Mouse (Mus musculus): Measurements from ENCODE around the gene Rras. TPM values are rescaled to one million over a fixed set of nuclear protein-coding genes. Genes with fewer than 3 reads are reported as not detected.
A peak's percentile ranks its signal among the peaks of the same experiment; 100 is the strongest.

Gene Rras
- total RNA-seq, 2 experiments from 2014 or later = 119 to 123 TPM

GRCm38 (mm10) chr7:45050945-45051600 lies 33.3 kb downstream of the Rras start:
- peak; percentile 63 to 83 for DNase-seq (ENCODE audit: low spot score in 2 of 2)

GRCm38 (mm10) chr7:45051601-45051974 lies 33.8 kb downstream of the Rras start:
- no peak for DNase-seq (ENCODE audit: low spot score in 2 of 2)

- DNase-seq (ENCODE audit: low spot score in 2 of 2) = peak in 1 of 2 experiments; percentile 53
Observed at GRCm38 (mm10) chr7:45052181-45052861, 34.6 kb downstream of the Rras start.

DNA sequence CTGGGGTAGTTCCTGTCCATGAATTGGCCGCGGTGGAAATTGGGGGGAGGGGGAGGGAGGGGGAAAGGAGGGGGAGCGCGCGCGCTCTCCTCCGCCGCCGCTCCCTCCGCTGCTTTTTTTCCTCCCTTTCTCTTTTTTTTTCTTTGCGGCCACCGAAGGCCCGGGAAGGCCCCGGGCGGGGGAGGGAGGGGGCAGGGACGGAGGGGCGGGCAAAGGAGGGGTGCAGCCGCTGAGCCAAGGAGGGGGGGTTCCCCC lies 35.0 kb downstream of the Rras start, which contains the start of gene Prr12:
Gene Prr12, minus strand, starts transcription at position 20 of the 255 bp plus-strand sequence.
- no peak for DNase-seq (ENCODE audit: low spot score in 2 of 2)

GRCm38 (mm10) chr7:45053117-45053930 lies 35.6 kb downstream of the Rras start:
- peak in 1 of 2 experiments; percentile 80 for DNase-seq (ENCODE audit: low spot score in 2 of 2)

GRCm38 (mm10) chr7:45053931-45054510 lies 36.3 kb downstream of the Rras start:
- peak; percentile 78 to 90 for DNase-seq (ENCODE audit: low spot score in 2 of 2)

DNA sequence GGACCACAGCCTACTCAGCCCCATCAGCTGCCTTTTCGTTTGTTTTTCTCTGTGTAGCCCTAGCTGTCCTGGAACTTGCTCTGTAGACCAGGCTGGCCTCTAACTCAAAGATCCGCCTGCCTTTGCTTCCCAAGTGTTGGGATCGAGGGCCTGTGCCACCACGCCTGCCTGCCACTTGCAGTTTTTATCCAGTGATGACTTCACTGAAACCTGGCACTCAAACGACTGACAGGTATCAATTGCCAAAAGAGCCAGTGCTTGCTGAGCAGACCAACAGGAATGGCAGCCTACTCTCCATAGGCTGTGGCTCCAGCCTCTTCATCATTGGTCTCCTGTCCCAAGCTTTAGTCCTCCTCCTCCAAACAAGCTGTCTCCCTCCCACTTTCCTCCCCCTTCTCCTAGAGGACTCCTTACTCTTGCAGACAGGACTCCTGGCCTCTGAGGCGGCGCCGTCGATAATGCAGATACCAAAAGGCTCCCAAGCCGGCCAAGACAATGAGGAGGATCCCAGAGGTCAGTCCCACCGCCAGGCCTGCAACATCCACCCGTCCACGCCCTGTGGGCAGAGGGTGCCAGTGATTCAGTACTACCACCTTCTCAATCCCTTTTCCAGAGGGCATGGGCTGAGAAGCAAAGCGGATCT lies 38.7 kb downstream of the Rras start:
- no peak for DNase-seq (ENCODE audit: low spot score in 2 of 2)

- DNase-seq (ENCODE audit: low spot score in 2 of 2) = no peak
Observed at GRCm38 (mm10) chr7:45056972-45057348, 39.2 kb downstream of the Rras start.

DNA sequence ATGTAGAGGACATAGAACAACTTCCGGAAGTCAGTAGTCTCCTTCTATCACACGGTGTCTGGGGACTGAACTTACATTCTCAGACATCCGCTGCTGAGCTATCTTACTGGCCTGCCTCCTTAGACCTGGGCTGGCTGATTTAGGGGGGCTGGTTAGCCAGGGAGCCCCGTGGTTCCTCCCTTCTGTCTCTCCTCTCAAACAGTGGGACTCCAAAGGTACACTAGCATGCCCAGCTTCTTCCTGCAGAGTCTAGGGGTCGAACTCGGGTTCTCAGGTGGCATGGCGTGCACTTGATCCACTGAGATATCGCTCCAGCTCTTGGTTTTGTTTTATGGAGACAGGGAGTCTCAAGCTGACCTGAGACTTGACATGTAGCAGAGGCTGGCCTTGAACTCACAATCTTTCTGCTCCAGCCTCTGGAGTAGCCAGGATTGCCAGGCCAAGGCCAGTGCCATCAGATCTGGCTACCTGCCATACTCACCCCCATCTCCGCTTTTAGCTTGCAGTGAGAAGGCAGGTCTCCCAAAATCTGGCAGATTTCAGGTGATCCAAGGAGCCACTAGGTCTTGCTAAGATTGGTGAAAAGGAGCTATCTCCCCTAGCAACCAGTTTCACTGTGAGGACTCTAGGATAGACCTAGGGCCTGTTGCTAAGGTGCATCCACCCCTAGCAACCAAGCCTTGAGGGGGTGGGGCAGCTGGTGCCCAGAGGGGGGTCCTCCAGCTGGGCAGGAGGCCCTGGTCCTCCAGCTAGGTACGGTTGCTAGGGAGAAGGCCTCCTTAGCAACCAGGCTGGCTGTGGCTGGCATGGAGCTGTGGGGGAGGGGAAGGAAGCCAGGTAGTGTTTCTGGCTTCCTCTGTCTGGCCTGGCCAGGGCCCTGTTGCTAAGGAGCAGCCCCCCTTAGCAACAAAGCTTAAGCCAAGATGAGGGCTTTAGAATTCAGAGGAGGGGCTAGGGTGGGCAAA lies 41.1 kb downstream of the Rras start:
- DNase-seq (ENCODE audit: low spot score in 2 of 2) = no peak

DNA sequence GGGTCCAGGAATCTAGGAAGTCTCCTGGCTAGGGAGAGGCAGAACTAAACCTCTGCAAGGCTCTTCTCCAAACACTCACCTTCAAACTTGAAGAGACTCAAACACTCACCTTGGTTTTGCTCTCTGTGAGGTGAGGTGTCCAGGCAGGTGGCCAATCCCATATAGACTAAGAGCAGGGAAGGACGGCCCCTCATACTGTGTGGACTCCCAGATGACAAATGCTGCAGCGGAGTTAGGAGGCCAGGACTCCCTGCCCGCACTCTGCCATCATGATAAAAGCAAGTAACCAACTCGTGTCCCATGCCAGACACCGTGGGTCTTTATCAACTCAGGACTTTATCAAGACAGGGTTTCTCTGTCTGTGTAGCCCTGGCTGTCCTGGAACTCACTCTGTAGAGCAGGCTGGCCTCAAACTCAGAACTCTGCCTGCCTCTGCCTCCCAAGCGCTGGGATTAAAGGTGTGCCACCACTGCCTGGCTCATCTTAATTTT lies 42.9 kb downstream of the Rras start:
- no peak for DNase-seq (ENCODE audit: low spot score in 2 of 2)

GRCm38 (mm10) chr7:45061532-45062075 lies 43.8 kb downstream of the Rras start:
- DNase-seq (ENCODE audit: low spot score in 2 of 2) = no peak

DNA sequence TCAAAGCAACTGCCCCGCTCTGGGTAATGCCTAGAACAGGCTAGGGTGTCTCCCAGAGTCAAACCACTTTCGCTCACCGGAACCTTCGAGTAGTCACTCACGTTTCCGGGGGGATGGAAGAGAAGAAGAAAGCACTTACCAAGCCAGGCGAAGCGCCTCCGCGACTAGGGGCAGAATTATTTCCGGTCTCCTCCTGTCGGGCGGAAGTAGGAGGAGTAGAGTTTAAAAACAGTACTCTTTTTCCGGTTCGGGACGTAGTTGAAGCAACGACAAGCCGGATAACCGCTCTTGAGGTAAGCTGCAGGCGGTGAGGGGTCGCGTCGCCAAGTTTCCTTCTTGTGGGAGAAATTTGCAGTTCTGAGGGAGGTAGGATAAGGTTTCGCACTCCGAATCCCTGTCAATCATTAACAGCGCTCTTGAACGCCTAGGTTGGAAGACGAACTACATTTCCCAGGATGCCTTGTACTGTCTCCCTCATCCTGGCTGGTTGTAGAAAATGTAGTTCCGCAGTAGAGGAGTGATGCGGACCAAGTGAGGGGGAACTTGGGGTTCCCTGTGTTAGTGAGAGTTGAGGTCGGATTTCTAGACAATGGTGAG lies 44.6 kb downstream of the Rras start, which contains the start of the genes Nosip and Prrg2:
Gene Nosip, plus strand, starts transcription at position 191 of the 597 bp plus-strand sequence.
Gene Prrg2, minus strand, starts transcription at position 439 of the 597 bp plus-strand sequence.
- peak; percentile 81 to 90 for DNase-seq (ENCODE audit: low spot score in 2 of 2)

GRCm38 (mm10) chr7:45067190-45067999 lies 49.6 kb downstream of the Rras start:
- DNase-seq (ENCODE audit: low spot score in 2 of 2) = no peak

GRCm38 (mm10) chr7:45068000-45068318 lies 50.2 kb downstream of the Rras start:
- no peak for DNase-seq (ENCODE audit: low spot score in 2 of 2)

- no peak for DNase-seq (ENCODE audit: low spot score in 2 of 2)
Observed at GRCm38 (mm10) chr7:45069671-45070070, 51.9 kb downstream of the Rras start.
